Mouse (Mus musculus) C2C12 (cell line): ENCODE results near the gene Birc3. TPM values are rescaled to one million over a fixed set of nuclear protein-coding genes. Genes with fewer than 3 reads are reported as not detected.

Experiments used
- H3K27me3 ChIP-seq: one replicate; pipeline ENCODE4 v1.6.1; 2011; ENCODE audit not compliant: control insufficient read depth, insufficient read depth, insufficient read length
- H3K36me3 ChIP-seq: one replicate; pipeline ENCODE4 v1.6.1; 2011; ENCODE audit not compliant: control insufficient read depth, insufficient read depth
- H3K4me3 ChIP-seq: one replicate; pipeline ENCODE4 v1.5.1; 2011; ENCODE audit warnings: mild to moderate bottlenecking, control low read depth; ENCODE audit not compliant: poor library complexity, insufficient read depth, severe bottlenecking
- H3K79me2 ChIP-seq: one replicate; pipeline ENCODE4 v1.6.1; 2011; ENCODE audit not compliant: control insufficient read depth, insufficient read depth
- H3K79me3 ChIP-seq: one replicate; pipeline ENCODE4 v1.6.1; 2011; ENCODE audit warnings: low read depth, control low read depth
- H3ac ChIP-seq: one replicate; pipeline ENCODE3; 2011; ENCODE audit warnings: low read depth; ENCODE audit not compliant: control insufficient read depth, insufficient read length
- CEBPB ChIP-seq: IDR thresholded peaks from one replicate; pipeline ENCODE4 v1.6.1; 2011; ENCODE audit warnings: low read depth, mild to moderate bottlenecking, control low read depth, moderate library complexity
- CTCF ChIP-seq: IDR thresholded peaks from one replicate; pipeline ENCODE4 v1.5.1; 2011; ENCODE audit not compliant: control insufficient read depth, insufficient read depth, insufficient read length
- FOSL1 ChIP-seq: IDR thresholded peaks from one replicate; pipeline ENCODE4 v1.8.0; 2011; ENCODE audit warnings: mild to moderate bottlenecking, low read length; ENCODE audit not compliant: poor library complexity, insufficient read depth, severe bottlenecking
- MAX ChIP-seq: IDR thresholded peaks from one replicate; pipeline ENCODE4 v1.6.1; 2011; ENCODE audit warnings: mild to moderate bottlenecking, control low read depth
- MYOD1 ChIP-seq: IDR thresholded peaks from one replicate; pipeline ENCODE4 v1.6.1; 2011; ENCODE audit warnings: low read depth; ENCODE audit not compliant: control insufficient read depth, insufficient read length
- MYOG ChIP-seq: IDR thresholded peaks from one replicate; pipeline ENCODE4 v1.6.1; 2011; ENCODE audit not compliant: control insufficient read depth, insufficient read length; ENCODE audit errors: extremely low read depth
- USF1 ChIP-seq: IDR thresholded peaks from one replicate; pipeline ENCODE4 v1.6.1; 2011; ENCODE audit warnings: low read depth, mild to moderate bottlenecking, control low read depth, moderate library complexity
- polyA plus RNA-seq: library from polyadenylated mRNA; unstranded; fragments of >200 nt; fragmentation: generic; extraction: Trizol; gene quantifications from one replicate; pipeline ENCODE4 v1.2.1, GENCODE M21; 2012; ENCODE audit warnings: missing spikeins

Gene Birc3
- polyA plus RNA-seq, 1 experiment: 0.05 TPM

DNA sequence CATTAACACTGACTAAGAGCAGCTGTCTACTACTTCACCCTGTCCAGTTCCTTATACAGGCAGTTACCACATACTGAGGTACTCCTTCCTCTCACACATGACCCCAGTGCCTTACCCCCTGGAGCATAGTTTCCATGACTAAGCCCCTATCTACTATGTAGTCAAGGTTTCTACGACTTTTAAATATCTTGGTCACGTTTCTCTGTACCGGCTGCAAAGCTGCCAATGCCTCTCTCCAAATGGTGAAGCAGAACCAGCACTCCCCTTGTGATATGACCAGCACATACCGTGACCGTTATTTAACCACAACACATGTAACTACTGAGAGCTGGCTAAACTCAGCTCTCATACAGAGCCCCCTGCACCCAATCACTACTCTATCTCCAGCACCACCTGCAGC lies 48.1 kb downstream of the Birc3 start:
- peaks cover 25% of the 10 kb centered on the region for H3K79me2 ChIP-seq
- H3K4me3 ChIP-seq: no peak overlapping the region
- H3ac ChIP-seq: no peak overlapping the region
- peaks cover 9% of the 10 kb centered on the region for H3K36me3 ChIP-seq
- peaks cover 9% of the 10 kb centered on the region for H3K79me3 ChIP-seq
- no peaks in the 10 kb centered on the region for H3K27me3 ChIP-seq
- no peak for TF ChIP-seq CEBPB

DNA sequence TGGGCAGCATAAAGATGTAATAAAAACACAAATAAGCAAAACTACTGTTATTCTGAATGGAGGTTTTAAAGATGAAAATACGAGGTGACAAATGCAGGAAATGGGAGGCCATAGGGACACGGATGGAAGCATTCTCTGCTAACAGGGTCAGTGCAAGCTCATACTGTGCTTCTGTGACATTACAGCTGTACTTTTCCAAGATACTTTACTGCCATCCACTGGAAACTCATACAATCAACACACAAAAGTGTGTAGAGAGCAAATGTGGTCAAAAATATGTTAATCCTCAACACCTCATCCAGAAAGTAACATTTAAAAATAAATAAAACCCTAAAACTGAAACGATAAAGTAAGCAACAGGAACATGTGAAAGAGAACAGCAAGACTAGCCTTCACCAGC lies 50.2 kb downstream of the Birc3 start:
- H3K36me3 ChIP-seq: peaks cover 19% of the 10 kb centered on the region
- no peak for TF ChIP-seq CTCF
- TF ChIP-seq MYOG: no peak
- TF ChIP-seq MYOD1: no peak
- TF ChIP-seq MAX: no peak
- no peak for TF ChIP-seq FOSL1
- TF ChIP-seq CEBPB: no peak
- no peak for TF ChIP-seq USF1

DNA sequence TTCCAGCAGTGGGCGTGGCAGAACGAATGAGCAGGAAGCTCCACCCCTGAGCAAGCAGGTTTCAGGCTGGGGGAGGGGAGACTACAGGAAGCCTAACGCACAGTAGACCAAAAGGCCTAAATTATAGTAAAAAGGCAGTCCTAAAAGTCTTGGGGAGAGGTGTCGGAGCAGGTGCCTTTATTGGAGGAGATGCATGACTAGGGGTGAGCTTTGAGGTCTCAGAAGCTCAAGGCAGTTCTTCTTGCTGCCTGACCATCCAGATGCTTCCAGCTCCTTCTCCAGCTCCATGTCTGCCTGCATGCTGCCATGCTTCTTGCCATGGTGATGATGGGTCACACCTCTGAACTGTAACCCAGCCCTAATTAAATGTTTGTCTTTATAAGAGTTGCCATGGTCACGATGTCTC lies 67.9 kb downstream of the Birc3 start:
- Histone ChIP-seq H3K36me3 (no peaks in the 10 kb centered on the region), H3K79me2 (no peaks in the 10 kb centered on the region), H3K27me3 (no peaks in the 10 kb centered on the region), H3K4me3 (no peak overlapping the region), H3K79me3 (no peaks in the 10 kb centered on the region), H3ac (no peak overlapping the region)
- TF ChIP-seq CTCF (no peak), MAX (no peak), MYOD1 (no peak), MYOG (no peak), CEBPB (no peak), USF1 (no peak), FOSL1 (no peak)

More for the DNA sequence above, 50.2 kb downstream of the Birc3 start:
- Histone ChIP-seq H3K4me3 (no peak overlapping the region), H3K79me3 (peaks cover 3% of the 10 kb centered on the region), H3ac (no peak overlapping the region), H3K79me2 (peaks cover 6% of the 10 kb centered on the region), H3K27me3 (no peaks in the 10 kb centered on the region)

Other genes starting within 250 kb of the Birc3 start
- gene Mmp20, start 245.0 kb downstream of the Birc3 start, polyA plus RNA-seq: not detected
- gene Mmp7, start 181.1 kb downstream of the Birc3 start, polyA plus RNA-seq: not detected
- gene Tmem123, start 109.1 kb downstream of the Birc3 start, polyA plus RNA-seq: 35.6 TPM
- gene Birc2, start 36.1 kb downstream of the Birc3 start, polyA plus RNA-seq: 3.5 TPM
- 39.7 TPM for gene Yap1, start 131.4 kb upstream of the Birc3 start, polyA plus RNA-seq
- gene Cfap300, start 169.6 kb upstream of the Birc3 start, polyA plus RNA-seq: 0.85 TPM